Mouse (Mus musculus) macrophage (primary cell): ENCODE results near the gene Mup7. TPM values are rescaled to one million over a fixed set of nuclear protein-coding genes. Genes with fewer than 3 reads are reported as not detected.
"Not testable (repeated sequence)": the region's sequence is repeated elsewhere in the genome, so short reads cannot be mapped to it uniquely, and the experiment has no call there.

Experiments used
- H3K27ac ChIP-seq: fragments of 350-480 bp; formaldehyde crosslinking; 2 replicates; pipeline ENCODE4 v1.9.0; 2021
- H3K36me3 ChIP-seq: fragments of 350-480 bp; formaldehyde crosslinking; 2 replicates; pipeline ENCODE4 v1.9.0; 2021; ENCODE audit errors: inconsistent target
- H3K4me3 ChIP-seq: fragments of 350-480 bp; formaldehyde crosslinking; 2 replicates; pipeline ENCODE4 v1.9.0; 2021; ENCODE audit errors: inconsistent target
- H3K79me2 ChIP-seq: fragments of 350-480 bp; formaldehyde crosslinking; 2 replicates; pipeline ENCODE4 v1.9.0; 2021; ENCODE audit errors: inconsistent target
- WGBS: methylation state at CpG from one replicate; pipeline ENCODE4 v1.1.7; 2026; ENCODE audit warnings: inconsistent platforms; ENCODE audit not compliant: missing documents; 5-methylcytosine and 5-hydroxymethylcytosine counted together
- polyA plus RNA-seq: library from polyadenylated mRNA; stranded (reverse); fragments of 250-400 nt; gene quantifications from 3 replicates; pipeline ENCODE4 v1.2.4, GENCODE M21; 2018; ENCODE audit warnings: inconsistent platforms
- total RNA-seq, 78 experiments: library from RNA; depleted of rRNA; stranded (reverse); fragments of 250-400 nt; gene quantifications; 1 replicate in 9 of 78; 2 replicates in 24 of 78; 3 replicates in 43 of 78; 4 replicates in 2 of 78; pipeline ENCODE4 v1.2.4; 2018; ENCODE audit warnings: inconsistent platforms in 56 of 78

Mup7 gene
- total RNA-seq (2018; cell fraction: chromatin; rRNA removed): not detected
- not detected for total RNA-seq (2018; cell fraction: cytosol; rRNA removed)
- total RNA-seq (2018; cell fraction: nucleus; rRNA removed): not detected
- not detected in 3 replicates for polyA plus RNA-seq

GRCm38 (mm10) chr4:60070375-60070774 lies at the start of gene Mup7:
TSS of gene Mup7 (minus strand) at chr4:60070475.
- WGBS: no CpG with 5 or more reads among the region's 2 CpGs
- not testable (repeated sequence) for H3K4me3 ChIP-seq, H3K79me2 ChIP-seq, H3K27ac ChIP-seq, H3K36me3 ChIP-seq

GRCm38 (mm10) chr4:60079865-60080264 lies 9.6 kb upstream of the Mup7 start:
- 82% methylated on average over 3 of the region's 3 CpGs for WGBS

GRCm38 (mm10) chr4:60029334-60030111 lies 40.8 kb downstream of the Mup7 start:
- H3K27ac ChIP-seq, H3K36me3 ChIP-seq, H3K79me2 ChIP-seq, H3K4me3 ChIP-seq: not testable (repeated sequence)
- 63% methylated on average over 4 of the region's 13 CpGs for WGBS

More at GRCm38 (mm10) chr4:60079865-60080264, 9.6 kb upstream of the Mup7 start:
- not testable (repeated sequence) for H3K79me2 ChIP-seq, H3K4me3 ChIP-seq, H3K36me3 ChIP-seq, H3K27ac ChIP-seq

- not testable (repeated sequence) for H3K36me3 ChIP-seq, H3K27ac ChIP-seq, H3K79me2 ChIP-seq, H3K4me3 ChIP-seq
- 92% methylated on average over 6 of the region's 7 CpGs for WGBS
These were observed 50.1 kb downstream of the Mup7 start for GRCm38 (mm10) chr4:60020141-60020540.

Other genes starting within 250 kb of the Mup7 start
- gene Slc46a2, start 155.4 kb downstream of the Mup7 start, polyA plus RNA-seq: not detected in 3 replicates
- gene Mup4, start 109.8 kb downstream of the Mup7 start, polyA plus RNA-seq: not detected in 3 replicates
- not detected in 3 replicates for gene Mup6, start 106.2 kb downstream of the Mup7 start, polyA plus RNA-seq
- not detected in 3 replicates for gene Mup2, start 83.8 kb upstream of the Mup7 start, polyA plus RNA-seq
- not detected in 3 replicates for gene Mup8, start 152.1 kb upstream of the Mup7 start, polyA plus RNA-seq